Mouse (Mus musculus): ENCODE measurements around the gene Polr2e. TPM values are rescaled to one million over a fixed set of nuclear protein-coding genes. Genes with fewer than 3 reads are reported as not detected.

The Polr2e gene
- polyA plus RNA-seq, 1 experiment from 2014 or later: 141 TPM

DNA sequence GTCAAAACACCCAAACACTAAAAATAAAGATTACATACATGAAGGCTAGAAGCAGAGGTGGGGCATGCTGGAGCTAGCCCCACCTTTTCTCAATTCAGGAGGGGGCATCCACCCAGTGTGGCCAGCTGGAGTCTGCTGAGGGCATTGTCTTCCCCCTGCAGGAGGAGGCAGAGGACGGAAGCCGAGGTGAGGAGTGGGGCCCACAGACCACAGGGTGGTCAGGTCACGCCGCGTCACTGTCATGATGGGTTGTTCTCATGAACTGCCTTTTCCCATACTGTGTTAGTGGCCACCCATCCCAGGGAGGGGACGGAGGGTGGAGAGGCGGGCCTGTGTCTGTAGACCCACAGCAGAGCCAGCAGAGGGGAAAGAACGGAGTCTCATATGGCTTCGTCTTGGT lies 9.4 kb downstream of the Polr2e start:
- no peak overlapping the region for H3K27ac ChIP-seq (replicated peaks)
- no peaks in the 10 kb centered on the region; the same call in 1 of the 2 replicates for H3K4me1 ChIP-seq (replicated peaks)
- H3K9me3 ChIP-seq: no peaks in the 10 kb centered on the region
- WGBS: 80% methylated on average over 9 of the region's 9 CpGs
- no peak overlapping the region for H3K4me3 ChIP-seq
- H3K4me2 ChIP-seq: no peak overlapping the region
- ATAC-seq (ENCODE audit: low read depth): no peak
- H3K9ac ChIP-seq: no peak overlapping the region
- peaks cover 9% of the 10 kb centered on the region for H3K36me3 ChIP-seq
- no peaks in the 10 kb centered on the region for H3K27me3 ChIP-seq

GRCm38 (mm10) chr10:80028521-80028846 lies 11.1 kb downstream of the Polr2e start:
- Histone ChIP-seq H3K9ac (no peak overlapping the region), H3K9me3 (no peaks in the 10 kb centered on the region), H3K4me2 (no peak overlapping the region), H3K4me3 (no peak overlapping the region), H3K36me3 (no peaks in the 10 kb centered on the region), H3K27ac (replicated peaks) (no peak overlapping the region), H3K4me1 (replicated peaks) (no peaks in the 10 kb centered on the region), H3K27me3 (no peaks in the 10 kb centered on the region)
- no peak for ATAC-seq (ENCODE audit: low read depth)
- WGBS: 92% methylated on average over 13 of the region's 13 CpGs

DNA sequence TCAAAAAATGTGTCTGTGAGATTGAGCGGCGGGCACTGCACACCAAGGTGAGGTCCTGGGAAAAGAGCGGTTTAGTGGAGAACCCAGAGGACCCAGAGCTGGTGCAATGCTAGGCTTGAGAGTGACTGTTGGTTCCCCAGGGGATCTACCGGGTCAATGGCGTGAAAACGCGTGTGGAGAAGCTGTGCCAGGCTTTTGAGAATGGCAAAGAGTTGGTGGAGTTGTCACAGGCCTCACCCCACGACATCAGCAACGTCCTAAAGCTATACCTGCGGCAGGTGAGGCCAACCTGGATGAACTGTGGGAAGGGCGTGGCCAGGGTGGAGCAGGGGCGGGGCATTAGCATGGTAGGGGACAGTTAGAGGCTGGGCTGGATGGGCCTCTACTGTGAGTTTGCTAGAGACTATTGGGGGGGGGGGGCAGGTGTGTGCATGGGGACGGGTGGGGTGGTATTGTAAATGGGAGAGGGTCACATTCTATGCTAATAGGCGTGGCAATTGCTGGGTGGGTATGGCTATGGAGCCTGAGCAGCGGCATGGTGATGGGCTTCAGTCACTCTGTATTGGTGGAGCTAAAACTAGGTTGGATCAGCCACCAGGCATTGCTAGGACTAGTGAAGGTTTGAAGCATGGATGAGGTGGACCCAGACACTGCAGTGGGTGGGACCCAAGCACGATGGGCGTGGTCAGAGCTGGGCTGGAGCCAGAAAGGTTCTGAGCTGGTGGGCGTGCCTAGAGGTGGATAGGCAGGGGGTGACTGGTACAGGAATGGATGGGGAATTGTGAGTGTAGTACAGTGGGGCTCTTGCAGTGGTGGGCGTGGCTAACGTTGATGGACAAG lies 11.7 kb downstream of the Polr2e start:
- H3K4me3 ChIP-seq: no peak overlapping the region
- H3K36me3 ChIP-seq: no peaks in the 10 kb centered on the region
- no peak overlapping the region for H3K27ac ChIP-seq (replicated peaks)
- no peaks in the 10 kb centered on the region for H3K4me1 ChIP-seq (replicated peaks)
- H3K9ac ChIP-seq: no peak overlapping the region
- ATAC-seq (ENCODE audit: low read depth): no peak
- no peak overlapping the region for H3K4me2 ChIP-seq
- no peaks in the 10 kb centered on the region for H3K27me3 ChIP-seq
- no peaks in the 10 kb centered on the region for H3K9me3 ChIP-seq
- 77% methylated on average over 20 of the region's 20 CpGs for WGBS

- H3K4me2 ChIP-seq: no peak overlapping the region
- no peaks in the 10 kb centered on the region for H3K4me1 ChIP-seq (replicated peaks)
- no peak overlapping the region for H3K9ac ChIP-seq
- no peaks in the 10 kb centered on the region for H3K9me3 ChIP-seq
- no peaks in the 10 kb centered on the region; the same call in 1 of the 2 replicates for H3K27me3 ChIP-seq
- H3K36me3 ChIP-seq: no peaks in the 10 kb centered on the region
- 59% methylated on average over 12 of the region's 12 CpGs for WGBS
- no peak overlapping the region for H3K27ac ChIP-seq (replicated peaks)
- ATAC-seq (ENCODE audit: low read depth): no peak
- no peak overlapping the region for H3K4me3 ChIP-seq
These were observed 13.7 kb downstream of the Polr2e start for GRCm38 (mm10) chr10:80025889-80026288.

DNA sequence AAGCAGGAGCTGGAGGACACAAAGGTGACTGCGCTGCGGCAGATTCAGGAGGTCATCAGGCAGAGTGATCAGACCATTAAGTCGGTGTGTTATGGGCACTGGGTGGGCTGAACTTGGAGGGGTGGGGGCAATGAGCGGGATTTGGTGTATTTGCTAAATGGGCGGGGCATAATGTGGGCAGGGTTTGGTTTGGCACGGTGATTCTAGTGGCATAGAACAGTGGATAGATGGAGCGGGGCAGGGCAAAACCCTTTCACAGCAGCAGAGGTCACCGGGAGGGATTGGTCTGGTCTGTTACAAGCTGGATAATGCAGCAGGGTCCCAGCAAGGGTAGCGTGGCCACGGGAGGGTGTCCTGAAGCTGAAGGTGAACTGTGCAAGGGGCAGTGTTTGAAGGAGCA lies 14.1 kb downstream of the Polr2e start:
- H3K4me1 ChIP-seq (replicated peaks): no peaks in the 10 kb centered on the region
- H3K4me3 ChIP-seq: no peak overlapping the region
- ATAC-seq (ENCODE audit: low read depth): no peak
- 70% methylated on average over 10 of the region's 10 CpGs for WGBS
- peaks cover 3% of the 10 kb centered on the region for H3K27me3 ChIP-seq
- no peak overlapping the region for H3K9ac ChIP-seq
- H3K36me3 ChIP-seq: no peaks in the 10 kb centered on the region
- H3K27ac ChIP-seq (replicated peaks): no peak overlapping the region
- H3K9me3 ChIP-seq: no peaks in the 10 kb centered on the region
- no peak overlapping the region for H3K4me2 ChIP-seq

DNA sequence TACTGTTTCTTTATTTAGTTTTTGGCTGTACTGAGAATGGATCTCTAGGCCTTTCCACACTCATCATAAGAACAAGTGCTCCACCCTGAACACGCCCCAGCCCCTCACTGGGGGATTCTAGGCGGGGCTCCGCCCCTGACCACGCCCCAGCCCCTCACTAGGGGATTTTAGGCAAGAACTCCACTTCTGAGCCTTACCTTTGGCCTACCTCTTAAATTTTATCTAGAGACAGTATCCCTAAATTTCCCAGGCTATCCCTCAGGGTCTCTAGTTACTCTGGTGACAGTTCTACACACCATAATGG lies 14.6 kb downstream of the Polr2e start:
- H3K4me2 ChIP-seq: no peak overlapping the region
- no peak overlapping the region for H3K4me3 ChIP-seq
- H3K36me3 ChIP-seq: no peaks in the 10 kb centered on the region
- H3K9me3 ChIP-seq: no peaks in the 10 kb centered on the region
- no peaks in the 10 kb centered on the region for H3K4me1 ChIP-seq (replicated peaks)
- no peak overlapping the region for H3K27ac ChIP-seq (replicated peaks)
- no peak overlapping the region for H3K9ac ChIP-seq
- ATAC-seq (ENCODE audit: low read depth): no peak
- 53% methylated on average over 4 of the region's 4 CpGs for WGBS
- peaks cover 7% of the 10 kb centered on the region for H3K27me3 ChIP-seq

GRCm38 (mm10) chr10:80024229-80025043 lies 15.2 kb downstream of the Polr2e start:
- Histone ChIP-seq H3K27me3 (peaks cover 13% of the 10 kb centered on the region), H3K36me3 (no peaks in the 10 kb centered on the region), H3K9ac (no peak overlapping the region), H3K27ac (replicated peaks) (no peak overlapping the region), H3K9me3 (no peaks in the 10 kb centered on the region), H3K4me2 (no peak overlapping the region), H3K4me1 (replicated peaks) (peaks cover 5% of the 10 kb centered on the region; the same call in 1 of the 2 replicates), H3K4me3 (no peak overlapping the region)
- ATAC-seq (ENCODE audit: low read depth): no peak
- 78% methylated on average over 15 of the region's 15 CpGs for WGBS

- WGBS: 89% methylated on average over 5 of the region's 5 CpGs
- no peaks in the 10 kb centered on the region for H3K9me3 ChIP-seq
- no peak overlapping the region for H3K4me2 ChIP-seq
- no peaks in the 10 kb centered on the region for H3K36me3 ChIP-seq
- H3K9ac ChIP-seq: no peak overlapping the region
- H3K27ac ChIP-seq (replicated peaks): no peak overlapping the region
- H3K4me1 ChIP-seq (replicated peaks): peaks cover 9% of the 10 kb centered on the region; the same call in 1 of the 2 replicates
- peaks cover 20% of the 10 kb centered on the region for H3K27me3 ChIP-seq
- no peak overlapping the region for H3K4me3 ChIP-seq
- ATAC-seq (ENCODE audit: low read depth): no peak
These were observed 15.8 kb downstream of the Polr2e start for GRCm38 (mm10) chr10:80023758-80024157.

DNA sequence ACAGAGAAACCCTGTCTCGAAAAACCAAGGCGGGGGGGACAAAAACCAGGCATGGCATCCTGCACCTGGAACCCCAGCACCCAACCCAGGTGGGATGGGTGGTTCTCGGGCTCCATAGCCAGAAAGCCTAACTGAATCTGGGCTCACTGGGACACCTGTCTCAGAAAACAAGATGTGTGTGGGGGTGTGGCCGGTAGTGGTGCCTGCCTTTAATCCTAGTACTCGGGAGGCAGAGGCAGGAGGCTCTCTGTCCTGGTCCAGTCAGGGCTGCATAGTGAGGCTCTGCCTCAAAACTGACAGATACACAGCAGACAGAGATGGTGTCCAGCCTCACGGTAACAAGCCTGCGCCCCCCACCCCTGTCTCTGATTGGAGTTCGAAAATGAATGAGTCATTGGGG lies 16.8 kb downstream of the Polr2e start:
- H3K9me3 ChIP-seq: no peaks in the 10 kb centered on the region
- H3K36me3 ChIP-seq: no peaks in the 10 kb centered on the region
- ATAC-seq (ENCODE audit: low read depth): no peak
- peaks cover 9% of the 10 kb centered on the region; the same call in 1 of the 2 replicates for H3K4me1 ChIP-seq (replicated peaks)
- WGBS: 92% methylated on average over 8 of the region's 8 CpGs
- H3K27me3 ChIP-seq: peaks cover 25% of the 10 kb centered on the region
- H3K9ac ChIP-seq: no peak overlapping the region
- no peak overlapping the region for H3K27ac ChIP-seq (replicated peaks)
- H3K4me3 ChIP-seq: no peak overlapping the region
- no peak overlapping the region for H3K4me2 ChIP-seq

GRCm38 (mm10) chr10:80022164-80022563 lies 17.4 kb downstream of the Polr2e start:
- WGBS: 94% methylated on average over 12 of the region's 12 CpGs
- Histone ChIP-seq H3K4me3 (no peak overlapping the region), H3K9me3 (no peaks in the 10 kb centered on the region), H3K9ac (no peak overlapping the region), H3K4me1 (replicated peaks) (peaks cover 9% of the 10 kb centered on the region; the same call in 1 of the 2 replicates), H3K4me2 (no peak overlapping the region), H3K36me3 (no peaks in the 10 kb centered on the region), H3K27me3 (peaks cover 31% of the 10 kb centered on the region), H3K27ac (replicated peaks) (no peak overlapping the region)
- no peak for ATAC-seq (ENCODE audit: low read depth)

DNA sequence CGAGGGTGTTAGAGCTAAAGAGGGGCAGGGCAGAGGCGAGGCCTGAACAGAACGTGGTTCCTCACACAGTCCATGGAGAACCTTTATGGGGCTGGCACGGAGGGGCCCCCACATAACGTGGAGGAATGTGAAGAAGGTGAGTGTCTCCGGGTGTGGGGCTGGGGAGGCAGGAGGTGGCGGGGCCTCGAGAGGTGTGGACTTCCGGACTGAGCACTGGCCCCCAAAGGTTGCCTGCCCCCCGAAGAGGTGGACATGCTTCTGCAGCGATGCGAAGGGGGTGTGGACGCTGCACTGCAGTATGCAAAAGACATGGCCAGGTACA lies 18.3 kb downstream of the Polr2e start:
- no peaks in the 10 kb centered on the region for H3K36me3 ChIP-seq
- no peak overlapping the region for H3K4me3 ChIP-seq
- peaks cover 9% of the 10 kb centered on the region; the same call in 1 of the 2 replicates for H3K4me1 ChIP-seq (replicated peaks)
- 90% methylated on average over 13 of the region's 13 CpGs for WGBS
- H3K27ac ChIP-seq (replicated peaks): no peak overlapping the region
- no peak overlapping the region for H3K4me2 ChIP-seq
- no peaks in the 10 kb centered on the region for H3K9me3 ChIP-seq
- no peak overlapping the region for H3K9ac ChIP-seq
- ATAC-seq (ENCODE audit: low read depth): no peak
- H3K27me3 ChIP-seq: peaks cover 39% of the 10 kb centered on the region

GRCm38 (mm10) chr10:80020603-80021319 lies 18.8 kb downstream of the Polr2e start:
- H3K4me1 ChIP-seq (replicated peaks): peaks cover 9% of the 10 kb centered on the region; the same call in 1 of the 2 replicates
- no peak overlapping the region for H3K4me2 ChIP-seq
- H3K4me3 ChIP-seq: no peak overlapping the region
- H3K9ac ChIP-seq: no peak overlapping the region
- no peak overlapping the region for H3K27ac ChIP-seq (replicated peaks)
- WGBS: 84% methylated on average over 18 of the region's 18 CpGs
- H3K9me3 ChIP-seq: no peaks in the 10 kb centered on the region
- H3K36me3 ChIP-seq: no peaks in the 10 kb centered on the region
- no peak for ATAC-seq (ENCODE audit: low read depth)
- H3K27me3 ChIP-seq: peaks cover 44% of the 10 kb centered on the region
